Mouse (Mus musculus): ENCODE data around the gene Slc51a.

Gene Slc51a

DNA sequence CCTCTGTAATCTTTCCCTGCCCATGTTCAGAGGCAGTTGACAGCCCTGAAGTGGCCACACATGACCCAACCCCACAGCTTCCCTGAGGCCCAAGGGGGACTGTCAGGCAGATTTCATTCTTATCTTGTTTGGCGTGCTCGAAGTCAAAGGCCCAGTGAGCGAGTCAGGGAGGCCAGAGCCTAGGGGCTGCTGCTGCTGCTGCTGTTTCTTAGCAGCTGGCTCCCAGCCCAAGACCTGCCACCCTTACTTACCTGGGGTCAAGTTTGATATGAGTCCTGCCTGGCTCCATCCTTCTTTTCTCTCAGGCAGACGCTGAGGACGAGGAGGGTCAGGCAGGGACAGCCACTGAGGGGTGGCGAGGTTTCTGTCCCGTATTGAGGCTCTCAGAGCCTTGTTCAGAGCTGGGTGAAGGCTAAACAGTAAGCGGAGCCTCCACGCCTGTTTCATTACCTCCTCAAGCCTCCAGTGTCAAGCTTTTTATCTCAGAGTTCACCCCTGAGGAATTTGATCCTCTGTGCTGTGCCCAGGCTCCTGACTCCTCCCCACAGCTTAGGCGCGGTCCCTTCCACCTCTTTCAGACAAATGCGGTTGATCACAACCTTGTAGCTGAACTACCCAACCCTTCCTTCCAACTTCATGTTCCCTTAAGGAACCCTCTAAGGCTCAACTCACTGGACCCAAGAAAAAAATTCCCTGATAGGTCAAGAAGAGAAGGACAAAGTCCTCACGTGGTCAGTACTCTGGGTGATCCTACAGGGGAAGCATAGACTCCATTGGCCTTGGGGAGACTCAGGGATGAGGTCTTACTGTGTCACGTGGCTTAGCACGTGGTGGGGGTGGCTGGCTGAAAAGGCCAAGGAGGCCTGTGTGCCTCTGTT lies at the start of gene Slc51a:
Slc51a (minus strand) TSS at position 646 of the 878 bp plus-strand sequence.
- in situ Hi-C loops (cut with MboI, MseI): no loop called here

DNA sequence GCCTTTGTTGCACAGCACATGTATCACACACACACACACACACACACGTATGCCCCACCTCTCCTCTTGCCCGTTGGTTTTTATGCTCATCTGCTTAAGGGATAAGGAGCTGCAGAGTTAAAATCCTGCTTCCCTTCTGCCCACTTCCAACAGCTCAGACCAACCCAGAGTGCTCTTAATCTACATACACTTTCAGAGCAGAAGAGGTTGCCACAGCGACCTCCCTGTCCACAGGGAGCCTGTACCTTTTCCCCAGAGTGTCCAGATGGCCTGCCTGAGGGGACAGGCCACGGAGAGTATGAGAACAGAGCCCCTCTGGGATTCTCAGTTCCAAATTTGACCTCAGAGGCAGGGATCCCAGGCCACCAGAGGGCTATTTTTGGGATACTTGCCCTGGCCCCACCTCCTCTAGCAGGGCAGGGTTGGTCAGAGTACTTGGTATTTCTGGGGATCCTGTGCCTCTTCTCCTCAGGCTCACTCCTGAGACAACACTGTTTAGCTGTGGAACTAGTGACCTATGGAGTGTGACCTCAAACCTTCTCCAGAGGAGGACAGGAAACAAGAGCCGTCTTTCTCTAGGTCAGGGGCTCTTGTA lies 47.6 kb upstream of the Slc51a start:
- in situ Hi-C loops (cut with MboI, MseI): loop anchor here in 1 of 2 experiments (25.0 kb wide), 1 partner anchor 1627 kb away; no protein-coding TSS in a partner anchor

DNA sequence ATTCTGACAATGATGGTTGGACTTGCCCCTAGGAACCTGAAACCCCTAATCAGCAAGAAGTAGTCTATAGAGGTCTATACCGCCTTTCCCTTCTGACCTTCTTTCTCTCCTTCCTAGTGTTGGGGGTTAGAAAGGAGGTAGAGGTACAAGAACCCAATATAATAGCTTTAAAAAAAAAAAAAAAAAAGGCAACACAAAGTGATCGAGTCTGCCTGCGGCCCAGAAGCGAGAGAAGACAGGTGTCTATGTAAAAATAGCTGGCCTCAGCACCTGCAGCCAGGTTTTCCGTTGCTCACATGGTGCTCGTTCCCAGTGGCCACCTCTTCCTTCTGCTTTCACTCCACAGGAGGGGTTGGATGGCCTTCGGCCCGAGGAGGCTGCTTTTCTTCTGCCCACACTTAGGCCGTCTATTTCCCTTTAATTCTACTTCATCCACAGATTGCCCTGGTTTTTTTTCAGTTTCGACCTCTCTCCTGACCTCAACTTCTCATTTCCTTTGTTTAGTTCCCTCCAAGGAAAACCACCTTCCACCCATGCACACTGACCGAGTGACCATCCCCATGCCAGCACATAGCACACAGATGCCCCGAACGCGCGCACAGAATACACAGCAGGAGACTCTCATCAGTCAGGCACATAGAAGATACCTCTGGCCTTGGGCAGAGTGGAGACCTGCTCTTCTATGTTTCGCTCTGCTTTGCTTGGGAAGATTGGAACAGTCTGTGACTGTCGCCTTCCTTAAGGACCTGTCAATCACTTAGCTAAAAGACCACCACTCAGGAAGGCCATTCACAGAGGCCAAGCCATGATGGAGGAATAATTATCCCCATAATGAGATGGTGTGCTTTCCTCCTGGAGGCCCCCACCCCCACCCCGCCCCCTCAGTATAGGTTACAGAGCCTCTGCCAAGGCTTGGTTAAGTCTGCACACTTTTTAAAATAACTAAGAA lies 45.5 kb upstream of the Slc51a start:
- in situ Hi-C loops (cut with MboI, MseI): loop anchor here in 1 of 2 experiments (25.0 kb wide), 1 partner anchor 1629 kb away; no protein-coding TSS in a partner anchor

DNA sequence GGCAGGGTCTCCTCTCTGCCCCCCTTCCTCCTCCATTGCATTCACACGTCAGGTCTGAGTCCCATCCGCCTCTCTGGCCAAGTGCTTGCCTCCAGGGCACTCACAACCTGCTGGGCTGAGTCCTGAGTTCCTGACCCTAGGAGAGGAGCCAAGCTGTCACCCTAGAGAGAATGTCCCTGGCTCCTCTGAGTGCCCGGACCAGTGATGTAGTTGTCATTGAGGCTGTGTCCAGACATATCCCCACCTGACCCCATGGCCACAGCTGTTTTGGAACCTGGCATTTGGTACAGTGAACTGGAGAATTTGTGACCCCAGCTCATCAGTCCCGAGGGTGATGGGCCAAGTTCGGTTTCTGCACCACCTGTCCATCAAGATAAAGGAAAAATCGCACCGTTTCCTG lies 39.2 kb upstream of the Slc51a start:
- in situ Hi-C loops (cut with MboI, MseI): loop anchor here in 1 of 2 experiments (25.0 kb wide), 1 partner anchor 1635 kb away; no protein-coding TSS in a partner anchor

DNA sequence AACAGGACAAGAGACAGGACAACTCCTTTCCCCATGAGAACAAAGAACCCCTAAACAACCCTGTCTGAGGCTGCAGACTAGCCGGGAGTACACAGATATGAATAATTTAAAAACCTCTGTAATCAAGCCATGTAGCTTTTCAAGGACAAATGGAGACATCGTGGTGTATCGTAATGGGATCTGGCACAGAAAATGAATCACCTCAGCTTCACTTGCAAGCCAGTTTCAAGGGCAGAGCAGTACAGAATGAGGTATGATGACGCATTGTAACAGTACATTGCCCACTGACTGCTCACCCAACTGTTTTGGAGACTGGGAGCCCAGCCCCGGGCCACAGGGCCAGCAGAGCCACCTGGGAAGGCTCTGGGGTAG lies 36.6 kb upstream of the Slc51a start:
- in situ Hi-C loops (cut with MboI, MseI): no loop called here

DNA sequence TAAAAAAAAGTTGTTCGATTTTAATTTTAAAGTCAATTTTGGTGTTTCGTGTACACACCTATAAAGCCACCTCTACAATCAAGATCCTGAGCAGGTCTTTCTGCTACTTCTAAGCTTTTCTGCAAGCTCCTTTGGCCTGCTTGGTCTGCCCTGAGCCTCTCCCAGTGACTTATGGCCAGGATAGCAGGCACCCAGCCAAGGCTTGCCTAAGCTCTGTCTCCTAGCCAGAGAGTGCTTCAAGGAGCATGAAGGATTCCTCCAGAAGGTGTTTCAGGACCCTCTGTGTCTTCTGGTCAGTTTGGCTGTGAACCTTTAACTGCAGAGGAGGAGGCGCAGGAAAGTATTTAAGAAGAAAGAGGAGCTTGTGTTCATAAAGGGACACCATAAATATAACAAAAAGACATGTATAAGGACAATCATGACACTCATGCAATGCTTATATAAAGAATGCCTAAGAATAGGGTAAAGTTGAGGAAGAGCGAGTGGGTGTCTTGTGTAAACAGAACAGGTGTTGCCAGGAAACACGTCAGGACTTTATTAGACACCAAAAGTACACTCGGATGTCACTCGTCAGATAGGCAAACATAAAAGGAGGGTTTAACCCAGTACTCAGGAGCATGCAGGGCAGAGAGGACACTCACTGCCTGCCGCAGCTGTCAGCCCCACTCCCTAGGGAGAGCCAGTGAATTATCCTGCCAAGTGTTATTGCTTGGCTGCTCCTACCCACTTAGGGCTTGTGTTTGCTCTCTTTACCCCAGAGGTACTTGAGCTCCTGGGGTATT lies 36.0 kb upstream of the Slc51a start:
- in situ Hi-C loops (cut with MboI, MseI): no loop called here

DNA sequence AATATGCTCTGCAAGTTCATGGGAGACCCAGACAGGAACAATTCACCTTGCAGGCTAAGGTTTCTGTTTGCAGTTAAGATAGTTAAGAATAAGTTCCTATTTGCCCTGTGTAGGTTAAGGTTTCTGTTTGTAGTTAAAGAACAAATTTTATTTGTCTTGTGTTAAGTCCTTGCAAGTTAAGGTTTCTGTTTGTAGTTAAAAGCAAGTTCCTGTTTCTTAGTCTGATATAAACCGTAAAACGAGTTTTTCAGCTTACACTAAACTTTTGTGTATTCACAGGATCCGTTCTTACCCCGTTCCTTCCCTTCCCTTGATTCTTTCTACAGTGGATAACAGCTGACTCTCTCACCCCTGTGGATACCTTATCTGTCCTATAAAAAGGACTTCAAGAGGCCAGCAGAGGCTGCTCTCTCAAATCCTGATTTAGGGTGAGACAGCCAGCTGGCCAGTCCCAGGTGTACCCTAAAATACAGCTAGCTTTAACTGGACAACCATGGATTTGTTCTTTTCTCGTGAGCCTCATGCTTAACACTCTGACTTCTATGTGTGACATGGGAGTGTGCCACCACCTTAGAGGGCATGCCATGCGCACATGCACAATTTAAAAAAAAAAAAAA lies 35.0 kb upstream of the Slc51a start:
- in situ Hi-C loops (cut with MboI, MseI): no loop called here

DNA sequence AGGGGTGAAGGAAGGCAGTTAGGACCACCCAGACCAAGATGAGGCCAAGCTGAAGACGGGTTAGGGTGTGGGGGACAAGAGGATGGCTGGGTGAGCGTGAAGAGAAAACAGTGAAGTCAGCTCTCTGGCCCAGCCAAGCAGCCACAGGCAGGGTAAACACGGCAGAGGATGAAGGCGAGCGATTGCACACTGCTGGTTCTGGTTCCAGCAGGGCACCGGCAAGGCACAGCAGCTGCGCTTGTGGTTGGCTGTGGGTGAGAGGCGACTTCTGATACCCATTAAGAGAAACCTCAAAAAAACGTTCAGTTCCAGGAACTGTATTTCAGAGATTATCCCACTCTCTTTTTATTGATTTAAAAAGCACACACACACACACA lies 32.7 kb upstream of the Slc51a start:
- in situ Hi-C loops (cut with MboI, MseI): no loop called here

DNA sequence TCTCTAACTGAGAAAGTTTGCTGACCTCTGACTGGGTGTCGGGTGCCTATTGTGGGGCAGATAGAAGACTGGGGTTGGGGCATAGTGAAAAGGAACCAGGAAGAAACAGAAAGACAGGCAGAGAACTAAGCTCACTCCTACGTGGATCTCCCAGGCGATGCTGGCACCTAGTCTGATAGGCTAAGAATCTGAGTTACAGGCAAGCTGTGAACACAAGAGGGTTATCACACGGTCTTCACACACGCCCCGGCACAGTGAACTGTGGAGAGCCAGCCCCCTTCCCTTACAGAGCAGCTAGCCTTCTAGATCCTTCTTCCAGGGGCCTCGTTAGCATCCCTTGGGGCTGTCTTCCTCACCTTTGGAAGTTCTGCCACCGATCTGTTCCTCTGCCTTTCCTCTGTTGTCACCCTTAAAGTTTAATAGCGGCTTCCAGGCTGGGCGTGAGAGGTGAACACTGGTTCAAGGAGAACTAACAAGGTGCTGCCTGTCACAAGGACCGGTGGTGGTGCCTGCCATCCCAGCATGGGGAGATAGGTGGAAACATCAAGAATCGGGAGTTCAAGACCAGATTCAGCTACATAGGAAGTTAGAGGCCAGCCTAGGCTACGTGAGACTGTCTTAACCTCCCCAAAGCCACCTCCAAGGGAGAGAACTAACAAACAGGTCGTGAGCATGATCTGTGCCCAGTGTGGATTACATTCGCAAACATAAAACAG lies 32.1 kb upstream of the Slc51a start:
- in situ Hi-C loops (cut with MboI, MseI): loop anchor here (5.0 to 10.0 kb wide), 2 partner anchors 87 to 115 kb away; partner anchors contain the start of gene Tfrc (in 1 of the 2)

DNA sequence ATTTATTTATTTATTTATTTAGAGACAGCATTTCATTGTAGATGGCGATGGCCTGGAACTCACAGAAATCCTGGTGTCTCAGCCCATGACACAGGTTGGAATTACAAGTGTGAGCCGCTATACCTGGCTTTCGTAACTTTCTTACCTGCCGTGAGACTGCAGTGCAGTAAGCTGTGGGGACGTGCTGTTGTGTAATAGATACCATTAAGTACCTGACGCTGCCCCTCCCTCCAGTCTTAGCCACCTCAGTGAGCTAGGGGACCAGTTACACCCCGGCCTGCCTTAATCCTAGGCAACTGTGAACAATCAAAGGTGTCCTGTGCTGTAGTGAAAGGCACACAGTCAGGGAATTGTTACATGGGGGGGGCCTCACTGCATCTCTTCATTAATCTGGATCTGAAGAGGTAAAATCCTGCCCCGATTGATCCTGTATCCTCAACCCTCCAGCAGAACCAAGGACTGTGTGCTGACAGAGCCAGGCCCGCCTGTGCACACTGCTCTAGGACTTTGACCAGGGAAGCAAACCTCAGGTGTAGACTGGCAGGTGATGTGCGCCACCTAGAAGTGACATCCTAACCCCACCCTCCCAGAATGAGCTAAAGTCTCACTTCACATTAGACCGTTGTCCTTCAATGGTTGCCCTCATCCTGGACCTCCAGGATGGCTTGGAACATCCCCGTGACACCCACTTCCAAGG lies 30.3 kb upstream of the Slc51a start:
- in situ Hi-C loops (cut with MboI, MseI): loop anchor here (5.0 to 10.0 kb wide), 2 partner anchors 89 to 117 kb away; partner anchors contain the start of gene Tfrc (in 1 of the 2)

DNA sequence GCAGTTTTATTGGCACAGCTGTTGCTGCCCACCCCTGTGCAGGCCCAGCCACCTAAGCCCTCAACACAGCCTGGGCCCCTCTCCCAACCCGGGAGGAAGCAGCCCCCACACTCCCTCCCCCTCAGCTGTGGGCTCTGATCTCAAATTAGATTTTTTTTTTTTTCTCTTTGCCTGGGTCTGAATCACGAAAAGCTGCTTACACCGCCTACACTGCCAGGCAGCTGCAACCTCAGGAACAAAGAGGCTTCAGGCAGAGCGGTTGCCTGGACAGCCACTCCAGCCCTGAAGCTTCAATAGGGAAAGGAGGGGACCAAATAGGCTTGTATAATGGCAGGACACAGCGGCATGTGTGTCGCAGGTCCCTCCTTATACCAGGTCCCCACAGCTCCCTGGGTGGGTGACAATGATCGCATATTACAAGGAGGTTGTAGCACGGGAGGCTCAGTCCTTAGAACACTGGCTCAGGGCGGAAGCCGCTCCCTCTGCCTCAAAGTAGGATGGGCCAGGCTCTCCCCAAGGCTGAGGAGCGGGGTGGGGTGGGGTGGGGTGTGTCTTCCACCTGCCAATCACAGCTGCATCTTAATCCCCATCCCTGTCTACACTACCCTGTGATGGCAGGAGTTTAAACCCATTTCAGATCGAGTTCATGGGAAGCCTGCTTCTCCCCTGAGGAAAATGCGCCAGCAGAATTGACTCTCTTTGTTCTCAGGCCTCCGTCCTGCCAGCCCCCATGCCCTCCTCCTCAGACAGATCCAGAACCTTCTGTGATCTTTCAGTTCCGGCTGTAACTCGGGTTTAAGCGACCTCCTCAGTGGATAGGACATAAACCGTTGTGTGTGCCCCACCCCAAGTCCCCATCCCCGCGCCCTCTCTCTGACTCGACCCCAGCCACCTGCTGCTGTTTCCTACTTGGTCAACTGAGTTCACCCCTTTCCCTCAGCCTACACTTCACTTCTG lies 28.6 kb upstream of the Slc51a start:
- in situ Hi-C loops (cut with MboI, MseI): loop anchor here (5.0 to 10.0 kb wide), 2 partner anchors 91 to 119 kb away; partner anchors contain the start of gene Tfrc (in 1 of the 2)

DNA sequence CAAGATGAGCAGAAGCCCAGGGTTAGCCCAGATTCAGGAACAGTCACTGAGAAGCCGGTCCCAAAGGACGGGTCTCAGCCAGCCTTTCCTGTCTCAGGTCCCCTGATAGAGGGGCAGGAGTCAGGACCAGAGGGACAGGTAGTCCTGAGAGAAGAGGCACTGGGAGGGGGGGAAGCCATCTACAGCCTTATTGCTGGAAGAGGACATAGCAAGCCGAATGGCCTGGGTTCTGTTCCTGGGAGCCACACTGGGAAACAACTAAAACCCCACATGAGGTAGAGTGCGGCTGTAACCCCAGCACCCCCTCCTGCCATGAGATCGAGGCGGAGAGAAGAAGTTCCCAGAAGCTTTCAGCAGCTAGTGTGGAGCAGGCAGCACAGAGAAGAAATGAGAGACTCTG lies 26.3 kb upstream of the Slc51a start:
- in situ Hi-C loops (cut with MboI, MseI): loop anchor here in 1 of 2 experiments (5.0 to 10.0 kb wide), 3 partner anchors 93 to 163 kb away; partner anchors contain the start of gene Tfrc

DNA sequence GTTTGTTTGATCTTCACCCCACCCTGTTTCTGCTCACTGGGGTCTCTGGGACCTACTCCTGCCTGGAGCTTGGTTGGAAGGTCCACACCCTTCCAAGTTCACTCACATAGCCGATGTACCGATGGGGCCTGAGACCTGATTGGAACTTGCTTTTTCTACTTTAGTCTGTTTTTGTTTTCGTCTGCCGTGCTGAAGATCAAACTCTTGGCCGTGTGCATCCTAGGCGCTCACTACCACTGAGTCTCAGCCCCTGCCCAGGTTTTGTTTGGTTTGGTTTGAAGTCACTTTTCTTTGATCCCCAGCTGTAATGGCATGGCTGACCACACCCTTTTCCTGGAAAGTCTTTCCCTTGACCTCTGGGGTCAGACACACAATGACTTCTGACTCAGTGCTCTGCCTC lies 25.7 kb upstream of the Slc51a start:
- in situ Hi-C loops (cut with MboI, MseI): loop anchor here in 1 of 2 experiments (5.0 to 10.0 kb wide), 3 partner anchors 94 to 164 kb away; partner anchors contain the start of gene Tfrc

DNA sequence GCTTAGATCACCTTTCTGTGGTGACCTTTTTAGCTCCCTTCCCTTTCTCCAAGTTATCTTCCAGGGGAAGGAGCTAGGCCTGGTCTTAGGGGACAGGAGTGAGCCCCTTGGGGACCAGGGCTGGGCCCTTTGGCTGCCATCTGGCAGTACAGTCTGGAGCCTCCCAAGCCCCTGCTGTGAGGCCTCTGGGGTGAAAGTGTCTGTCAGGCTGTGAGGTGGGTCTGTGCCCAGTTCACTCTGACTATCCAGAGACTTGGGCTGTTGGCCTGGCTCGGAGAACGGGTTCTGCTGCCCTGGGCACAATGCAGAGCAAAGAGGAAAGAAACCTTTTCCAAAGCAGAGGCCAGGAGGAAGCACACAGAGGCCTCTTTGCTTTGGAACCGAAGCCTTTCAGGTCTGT lies 25.2 kb upstream of the Slc51a start:
- in situ Hi-C loops (cut with MboI, MseI): loop anchor here in 1 of 2 experiments (5.0 to 10.0 kb wide), 3 partner anchors 94 to 164 kb away; partner anchors contain the start of gene Tfrc

DNA sequence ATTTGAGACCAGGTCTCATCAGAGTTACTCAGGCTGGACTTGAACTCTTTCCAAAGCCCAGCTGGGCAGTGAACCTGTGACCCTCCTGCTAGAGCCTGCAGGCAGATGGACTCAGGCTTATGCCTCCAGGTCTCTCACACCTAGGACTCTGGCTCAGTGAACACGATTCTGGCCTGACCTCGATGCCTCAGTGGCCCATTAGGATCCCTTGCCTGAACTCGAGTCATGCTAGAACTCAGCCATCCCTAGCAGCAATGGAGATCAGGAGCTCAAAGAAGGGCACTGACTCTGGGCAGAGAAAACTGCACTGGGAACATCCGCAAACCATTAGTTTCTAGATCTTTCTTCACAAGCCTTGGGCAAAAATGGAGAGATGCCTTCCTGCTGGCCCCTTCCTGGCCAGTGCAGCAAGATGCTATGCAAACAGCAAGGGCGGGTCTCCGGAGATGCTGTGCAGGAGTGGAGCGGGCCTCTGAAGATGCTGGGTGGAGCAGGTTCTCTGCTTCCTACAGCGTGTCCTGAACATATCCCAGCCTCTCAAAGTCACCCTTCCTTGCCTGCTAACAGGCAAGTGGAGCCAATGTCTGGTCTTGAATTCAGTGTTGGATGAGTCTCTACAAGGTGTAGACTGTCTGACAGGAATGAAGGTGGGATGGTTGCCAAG lies 24.3 kb upstream of the Slc51a start:
- in situ Hi-C loops (cut with MboI, MseI): loop anchor here in 1 of 2 experiments (5.0 to 10.0 kb wide), 3 partner anchors 95 to 165 kb away; partner anchors contain the start of gene Tfrc

DNA sequence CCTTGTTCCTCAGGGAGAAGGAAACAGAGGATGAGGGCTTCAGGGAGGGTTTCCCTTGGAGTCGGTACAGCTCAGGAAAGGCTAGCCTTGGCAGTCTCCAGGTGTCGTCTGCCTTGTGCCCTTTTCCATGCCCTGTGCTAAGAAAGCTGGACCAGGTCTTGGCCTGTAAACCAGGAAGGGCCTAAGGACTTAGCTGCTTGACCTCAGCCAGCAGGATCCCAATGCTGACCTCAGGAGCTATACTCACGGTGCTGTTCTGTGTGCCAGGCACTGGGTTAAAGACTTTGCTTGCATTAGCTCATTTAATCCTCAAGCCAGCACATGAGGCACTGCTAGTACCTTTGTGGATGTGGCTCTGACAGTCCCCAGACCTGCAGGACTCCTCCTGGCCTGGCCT lies 23.7 kb upstream of the Slc51a start:
- in situ Hi-C loops (cut with MboI, MseI): loop anchor here in 1 of 2 experiments (5.0 to 10.0 kb wide), 3 partner anchors 96 to 166 kb away; partner anchors contain the start of gene Tfrc
